Mouse (Mus musculus): Measurements from ENCODE around the gene Hist1h1t.
A peak's percentile ranks its signal among the peaks of the same experiment; 100 is the strongest.
"Not testable (repeated sequence)": the region's sequence is repeated elsewhere in the genome, so short reads cannot be mapped to it uniquely, and the experiment has no call there.

Gene Hist1h1t

GRCm38 (mm10) chr13:23700786-23701520, 5.3 kb downstream of the Hist1h1t start:
- peak; percentile 75 to 81 for DNase-seq

- no peak for DNase-seq
Observed at GRCm38 (mm10) chr13:23702220-23702619, 6.6 kb downstream of the Hist1h1t start.

- not testable (repeated sequence) for DNase-seq
Observed at GRCm38 (mm10) chr13:23702801-23703200, 7.2 kb downstream of the Hist1h1t start.

GRCm38 (mm10) chr13:23705751-23706356, 10.2 kb downstream of the Hist1h1t start:
- no peak for DNase-seq

GRCm38 (mm10) chr13:23706771-23707170, 11.2 kb downstream of the Hist1h1t start:
- DNase-seq = no peak

- no peak for DNase-seq
Observed at GRCm38 (mm10) chr13:23708041-23708440, 12.4 kb downstream of the Hist1h1t start.

GRCm38 (mm10) chr13:23708654-23709053, 13.0 kb downstream of the Hist1h1t start:
- DNase-seq = no peak

- DNase-seq = no peak
Observed at GRCm38 (mm10) chr13:23709714-23710373, 14.2 kb downstream of the Hist1h1t start.

GRCm38 (mm10) chr13:23710374-23711089, 14.9 kb downstream of the Hist1h1t start, which contains the start of gene Hfe:
Hfe (minus strand) TSS chr13:23710854.
- DNase-seq = peak; percentile 73 to 75

- DNase-seq = no peak
Observed at GRCm38 (mm10) chr13:23716261-23717042, 20.8 kb downstream of the Hist1h1t start.

- DNase-seq = no peak
Observed at GRCm38 (mm10) chr13:23717176-23717575, 21.6 kb downstream of the Hist1h1t start.

GRCm38 (mm10) chr13:23717593-23718245, 22.1 kb downstream of the Hist1h1t start:
- not testable (repeated sequence) for DNase-seq

- no peak for DNase-seq
Observed at GRCm38 (mm10) chr13:23724239-23724638, 28.6 kb downstream of the Hist1h1t start.

GRCm38 (mm10) chr13:23725213-23725612, 29.6 kb downstream of the Hist1h1t start:
- no peak for DNase-seq

- DNase-seq = no peak
Observed at GRCm38 (mm10) chr13:23728472-23729191, 33.0 kb downstream of the Hist1h1t start.

- no peak for DNase-seq
Observed at GRCm38 (mm10) chr13:23729192-23729525, 33.5 kb downstream of the Hist1h1t start.

GRCm38 (mm10) chr13:23729706-23730105, 34.1 kb downstream of the Hist1h1t start:
- DNase-seq = no peak

- peak; percentile 68 to 80 for DNase-seq
Observed at GRCm38 (mm10) chr13:23730479-23730878, 34.9 kb downstream of the Hist1h1t start.

GRCm38 (mm10) chr13:23732156-23732804, 36.7 kb downstream of the Hist1h1t start:
- peak in 1 of 2 experiments; percentile 28 for DNase-seq

GRCm38 (mm10) chr13:23737091-23737490, 41.5 kb downstream of the Hist1h1t start:
- DNase-seq = no peak

GRCm38 (mm10) chr13:23738041-23738440, 42.4 kb downstream of the Hist1h1t start:
- DNase-seq = no peak

All from lung, adult 18-20 months (tissue).